Mouse (Mus musculus) skeletal muscle tissue, adult 2 months (tissue): Measurements from ENCODE around the gene Ust.
A peak's percentile ranks its signal among the peaks of the same experiment; 100 is the strongest.

Source experiments
- DNase-seq: peaks from one replicate; pipeline ENCODE4 v3.0.0-alpha.2; 2012; ENCODE audit warnings: low read depth, low spot score

Ust gene

DNA sequence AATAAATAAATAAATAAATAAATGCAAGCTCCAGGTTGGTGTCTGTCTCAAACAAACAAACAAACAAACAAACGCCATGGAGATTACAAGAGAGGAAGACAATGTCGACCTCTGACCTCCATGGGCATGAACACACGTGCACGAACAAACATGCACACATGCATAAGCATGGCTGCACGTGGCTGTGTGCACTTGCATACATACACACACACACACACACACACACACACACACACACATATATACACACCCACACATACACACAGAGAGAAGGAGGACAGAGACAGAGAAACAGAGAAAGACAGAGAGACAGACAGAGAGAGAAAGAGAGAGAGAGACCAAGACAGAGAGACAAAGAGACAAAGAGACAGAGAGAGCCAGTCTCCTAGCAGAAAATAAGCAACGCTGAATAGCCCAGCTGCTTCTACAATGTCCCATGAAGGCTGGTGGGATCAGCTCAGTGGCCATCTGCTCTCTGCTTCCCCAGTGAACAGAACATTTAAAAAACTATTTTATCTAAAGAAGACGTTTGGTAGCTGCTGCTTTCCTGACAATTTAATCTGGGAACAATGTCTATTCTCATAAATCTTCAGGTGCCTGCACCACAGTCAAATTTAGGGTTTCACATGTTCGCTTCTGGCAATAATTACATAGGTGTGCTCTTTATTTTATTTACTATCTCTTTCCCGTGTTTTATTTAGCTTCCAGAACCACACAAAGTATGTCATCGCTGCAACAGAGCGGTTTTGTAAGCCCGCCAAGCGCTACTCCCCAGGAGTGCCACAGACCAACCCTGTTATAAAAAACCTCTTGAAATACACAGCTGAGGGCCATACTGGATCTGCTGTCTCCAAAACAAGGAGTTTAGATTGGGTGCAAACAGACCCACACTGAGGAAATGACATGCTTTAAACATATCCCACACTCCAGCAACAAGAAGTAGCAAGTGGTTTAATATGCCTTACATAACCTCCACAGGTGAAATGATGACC, 89.5 kb downstream of the Ust start:
- DNase-seq, result no peak

DNA sequence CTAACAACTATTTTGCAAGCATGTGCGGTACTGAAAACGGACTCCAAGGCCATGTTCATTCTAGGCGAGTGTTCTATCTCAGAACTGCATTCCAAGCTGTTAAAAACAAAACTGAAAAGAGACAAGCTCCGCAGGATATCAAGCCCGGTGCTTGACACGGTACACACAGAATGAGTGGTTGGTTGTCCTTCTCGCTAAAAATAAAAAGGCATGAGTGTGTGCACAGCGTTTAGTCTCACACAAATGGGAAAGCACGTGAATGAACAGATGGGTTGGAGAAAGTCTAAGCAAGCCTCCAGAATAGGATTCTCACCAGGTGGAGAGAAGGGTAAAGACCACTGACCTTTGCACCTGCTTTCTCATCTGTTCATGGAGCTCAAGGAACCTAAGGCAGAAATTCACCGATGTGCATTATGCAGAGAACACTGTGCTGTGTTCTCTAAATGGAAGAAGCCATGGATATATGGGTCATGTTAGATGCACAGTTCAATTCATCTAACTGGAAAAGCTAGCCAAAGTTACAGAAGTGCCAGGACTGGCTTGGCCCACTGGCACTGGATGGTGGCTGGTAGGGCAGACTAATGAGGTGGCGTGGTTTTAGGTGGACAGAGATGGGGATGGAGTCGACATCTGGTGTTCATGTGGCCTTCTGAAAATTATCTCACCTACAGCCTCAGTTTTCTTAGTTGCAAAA, 90.8 kb downstream of the Ust start:
- no peak for DNase-seq

DNA sequence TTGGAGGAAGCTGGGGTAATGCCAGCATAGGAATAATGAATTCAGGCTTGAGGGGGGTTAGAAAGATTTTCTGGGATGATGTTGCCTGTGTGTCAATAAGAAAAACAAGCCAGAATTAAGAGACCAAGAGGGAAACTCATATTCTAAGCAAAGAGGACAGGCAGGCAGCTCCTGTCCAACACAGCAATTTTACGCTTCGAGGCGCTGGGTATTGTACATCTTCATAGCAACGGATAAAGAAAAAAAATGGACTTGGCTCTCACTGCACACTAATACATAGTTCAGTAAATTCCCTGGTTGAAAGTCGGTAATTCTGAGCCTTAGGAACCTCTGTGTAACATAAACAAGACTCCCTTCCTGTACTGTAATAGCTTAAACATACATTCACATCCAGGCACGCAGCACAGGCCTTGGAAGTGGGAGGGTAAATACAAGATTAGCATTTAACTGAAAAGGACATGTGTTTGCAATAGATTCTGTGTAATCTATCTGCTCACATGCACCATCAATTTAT, 99.1 kb downstream of the Ust start:
- DNase-seq, result no peak

DNA sequence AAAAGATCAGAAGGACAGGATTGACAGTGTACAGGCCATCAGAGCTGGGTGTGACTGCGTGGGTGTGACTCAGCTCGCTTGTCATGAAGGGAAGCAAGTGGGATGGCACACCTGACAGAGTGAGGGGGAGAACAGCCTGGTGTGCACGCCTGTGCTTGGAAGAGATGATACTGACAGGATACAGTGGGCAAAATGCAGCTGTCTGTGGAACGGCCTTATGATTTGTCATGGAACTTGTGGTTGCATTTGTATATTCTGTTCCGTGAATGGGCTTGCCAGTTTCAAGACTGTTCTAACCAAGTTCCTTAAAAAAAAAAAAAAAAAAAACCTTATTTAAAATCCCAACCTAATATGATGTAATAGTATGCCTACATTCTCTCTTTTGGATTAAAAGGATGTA, 103.2 kb downstream of the Ust start:
- DNase-seq, result no peak

DNA sequence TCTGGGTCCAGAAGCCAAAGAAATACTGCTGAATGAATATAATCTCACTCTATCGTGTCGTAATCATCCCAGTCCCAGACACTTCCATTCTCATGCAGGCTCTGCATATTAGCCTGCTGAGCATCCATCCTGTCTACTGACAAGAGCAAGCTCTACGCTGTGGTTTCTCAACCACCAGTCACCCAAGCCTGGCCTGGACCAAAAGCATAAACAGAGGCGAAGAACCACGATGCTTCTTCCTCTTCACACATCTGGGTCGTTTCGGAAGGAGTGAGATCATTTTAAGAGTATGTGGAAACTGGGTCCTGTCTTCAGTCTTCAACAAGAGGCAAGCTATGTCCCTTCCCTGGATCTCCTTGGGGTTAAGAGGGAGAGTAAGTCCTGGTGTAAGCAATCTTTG, 103.6 kb downstream of the Ust start:
- no peak for DNase-seq

DNA sequence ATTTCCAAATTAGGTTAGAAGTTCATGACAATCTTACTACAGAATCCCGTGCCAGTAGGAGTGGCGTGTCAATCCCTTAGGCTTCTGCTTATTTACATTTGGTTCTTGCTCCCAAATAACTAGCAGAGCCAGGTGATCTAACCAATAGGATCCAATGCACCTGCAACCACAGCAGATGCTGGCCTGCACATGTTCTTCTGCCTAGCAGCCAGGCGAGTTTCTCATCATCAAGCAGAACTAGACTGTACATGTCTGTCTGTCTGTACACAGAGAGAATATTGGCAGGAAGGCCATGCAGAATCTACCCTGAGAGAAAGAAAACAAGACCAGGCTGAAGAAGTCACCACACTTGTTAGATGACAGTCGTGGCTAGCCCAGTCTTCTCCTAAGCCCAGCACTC, 113.5 kb downstream of the Ust start:
- no peak for DNase-seq

DNA sequence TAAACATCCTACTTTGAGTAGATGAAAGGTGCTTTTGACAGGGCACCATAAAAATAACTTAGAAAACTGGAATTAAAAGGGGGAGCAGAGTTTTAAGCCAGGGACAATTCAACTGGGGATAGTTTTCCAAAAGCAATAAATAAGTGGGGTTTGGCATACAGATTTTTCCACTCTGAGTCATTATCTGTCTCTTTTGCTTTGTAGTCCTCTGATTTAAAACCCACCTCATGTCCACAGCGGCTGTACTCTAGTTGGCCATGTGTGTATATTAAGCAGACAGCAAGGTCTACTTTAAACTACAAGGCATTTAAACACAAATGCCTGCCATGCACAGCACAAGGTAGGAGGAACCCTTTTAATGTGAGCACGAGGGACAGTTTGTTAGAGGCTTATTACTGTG, 126.4 kb downstream of the Ust start:
- peak; percentile 31 for DNase-seq

DNA sequence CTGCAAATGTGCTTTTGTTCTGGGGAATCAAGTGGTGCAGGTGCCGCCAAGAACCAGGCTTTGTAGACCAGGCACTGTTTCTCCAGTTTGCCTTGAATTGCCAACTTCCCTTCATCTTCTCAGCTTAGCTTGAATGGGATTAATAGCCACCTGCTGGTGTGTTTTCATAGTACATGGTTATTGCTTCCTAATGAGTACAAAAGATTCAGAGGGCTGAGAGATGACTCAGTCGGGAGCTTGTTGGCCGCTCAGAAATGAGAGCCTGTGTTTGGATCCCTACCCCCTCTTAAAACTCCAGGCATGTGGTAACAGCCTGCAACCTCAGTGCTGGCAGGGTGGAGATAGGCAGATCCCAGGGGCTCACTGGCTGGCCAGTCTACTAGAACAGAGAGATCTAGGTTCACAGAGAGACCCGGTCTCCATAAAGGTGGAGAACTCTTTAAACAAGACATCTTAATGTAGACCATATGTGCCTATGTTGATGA, 127.3 kb downstream of the Ust start:
- DNase-seq, result peak; percentile 86

DNA sequence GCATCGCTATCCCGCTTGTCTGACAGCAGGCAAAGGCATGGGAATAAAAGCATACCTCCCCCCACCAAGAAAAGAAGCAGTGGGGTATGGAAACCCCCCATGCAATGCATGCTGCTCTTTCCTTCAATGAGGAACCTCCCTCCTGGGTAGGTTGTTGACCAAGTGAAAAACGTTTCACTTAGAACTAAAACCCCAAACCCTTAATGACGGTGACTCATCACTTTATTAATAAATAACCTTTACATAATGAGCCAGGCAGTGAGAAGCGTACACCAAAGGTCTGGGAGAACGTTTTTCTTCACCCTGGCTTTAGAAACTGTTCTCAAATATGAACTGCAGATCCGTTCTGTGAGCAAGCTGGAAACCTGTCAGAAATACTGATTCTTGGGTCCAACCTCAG, 130.4 kb downstream of the Ust start:
- DNase-seq, result no peak

DNA sequence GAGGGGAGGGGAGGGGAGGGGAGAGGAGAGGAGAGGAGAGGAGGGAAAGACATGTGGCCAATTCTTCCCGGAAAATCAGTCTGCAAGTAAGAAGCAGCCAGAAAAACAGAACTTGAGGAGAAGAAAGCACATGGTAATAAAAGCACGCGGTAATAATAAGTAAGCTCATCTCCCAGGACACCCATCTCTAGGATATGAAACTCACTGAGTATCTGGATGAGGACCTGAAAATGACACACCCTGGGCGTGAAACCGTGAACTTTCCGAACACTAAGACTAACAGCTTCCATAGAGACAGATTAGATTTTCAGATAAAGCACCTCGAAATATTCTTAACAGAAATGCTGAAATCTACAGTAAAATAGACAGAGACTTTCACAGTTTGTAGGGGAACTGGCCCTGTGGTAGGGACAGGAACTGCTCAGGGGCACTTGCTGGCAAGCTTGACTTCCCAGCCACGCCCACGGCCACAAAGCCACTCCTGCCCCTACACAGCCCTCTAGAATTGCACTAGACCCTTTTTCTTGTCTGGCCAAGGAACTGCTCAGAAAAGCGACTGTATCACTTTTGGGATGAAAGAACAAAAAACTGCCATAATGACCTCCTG, 148.6 kb downstream of the Ust start:
- peak; percentile 59 for DNase-seq

DNA sequence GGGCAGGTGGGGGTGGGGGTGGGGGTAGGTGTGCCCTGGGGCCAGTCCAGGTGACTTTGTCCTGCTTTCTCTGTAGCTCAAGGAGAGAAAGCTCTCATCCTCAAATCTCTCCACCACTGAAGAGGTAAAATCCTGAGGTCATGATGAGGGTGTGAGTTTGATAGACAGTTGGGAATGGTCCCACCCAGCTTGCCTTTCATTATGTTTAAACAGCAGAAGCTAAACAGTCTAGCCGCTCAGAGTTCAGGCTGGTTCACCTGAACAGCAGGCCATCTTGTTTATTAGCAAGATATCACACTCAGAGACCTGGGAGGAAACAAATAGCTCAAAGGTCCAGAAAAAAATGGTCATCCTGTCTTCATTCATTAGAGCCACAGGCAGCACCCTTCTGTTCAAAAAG, 152.8 kb downstream of the Ust start:
- no peak for DNase-seq

DNA sequence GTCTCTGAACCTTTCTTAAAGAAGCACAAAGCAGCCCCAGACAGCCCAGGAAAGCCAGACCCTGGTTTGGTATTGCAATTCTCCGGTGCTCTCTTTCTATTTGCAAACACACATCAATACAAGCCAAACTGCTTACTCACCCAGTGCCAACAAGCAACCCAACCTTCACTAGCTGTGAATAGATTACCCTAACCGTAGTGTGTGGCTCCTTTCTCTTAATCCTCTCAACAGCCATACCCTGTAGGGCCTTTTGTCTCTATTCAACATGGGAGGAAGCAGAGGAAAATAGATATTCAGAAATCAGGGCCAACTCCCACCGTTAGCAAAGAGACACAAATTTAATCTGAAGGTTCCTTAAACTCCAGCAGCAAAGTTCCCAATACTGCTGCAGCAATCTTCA, 154.4 kb downstream of the Ust start:
- DNase-seq, result no peak

DNA sequence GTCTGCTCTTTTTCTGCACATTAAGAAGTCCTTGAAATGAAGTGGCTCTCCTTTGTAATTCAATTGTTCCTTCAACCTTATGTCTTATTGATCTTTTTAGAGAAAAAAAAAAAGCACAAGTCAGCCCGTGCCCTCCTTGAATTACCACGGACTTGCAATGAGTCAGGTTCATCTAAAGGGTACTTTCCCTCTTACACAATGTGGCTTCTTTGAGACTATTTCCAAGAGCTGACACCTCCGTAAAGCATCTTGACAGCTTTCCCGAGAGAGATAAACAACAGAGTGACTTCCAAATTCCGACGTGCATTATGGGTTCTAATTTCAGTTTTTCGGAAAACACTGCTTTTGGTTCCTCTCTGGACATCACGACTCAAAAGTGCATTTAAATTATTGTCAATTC, 155.3 kb downstream of the Ust start:
- peak; percentile 41 for DNase-seq

DNA sequence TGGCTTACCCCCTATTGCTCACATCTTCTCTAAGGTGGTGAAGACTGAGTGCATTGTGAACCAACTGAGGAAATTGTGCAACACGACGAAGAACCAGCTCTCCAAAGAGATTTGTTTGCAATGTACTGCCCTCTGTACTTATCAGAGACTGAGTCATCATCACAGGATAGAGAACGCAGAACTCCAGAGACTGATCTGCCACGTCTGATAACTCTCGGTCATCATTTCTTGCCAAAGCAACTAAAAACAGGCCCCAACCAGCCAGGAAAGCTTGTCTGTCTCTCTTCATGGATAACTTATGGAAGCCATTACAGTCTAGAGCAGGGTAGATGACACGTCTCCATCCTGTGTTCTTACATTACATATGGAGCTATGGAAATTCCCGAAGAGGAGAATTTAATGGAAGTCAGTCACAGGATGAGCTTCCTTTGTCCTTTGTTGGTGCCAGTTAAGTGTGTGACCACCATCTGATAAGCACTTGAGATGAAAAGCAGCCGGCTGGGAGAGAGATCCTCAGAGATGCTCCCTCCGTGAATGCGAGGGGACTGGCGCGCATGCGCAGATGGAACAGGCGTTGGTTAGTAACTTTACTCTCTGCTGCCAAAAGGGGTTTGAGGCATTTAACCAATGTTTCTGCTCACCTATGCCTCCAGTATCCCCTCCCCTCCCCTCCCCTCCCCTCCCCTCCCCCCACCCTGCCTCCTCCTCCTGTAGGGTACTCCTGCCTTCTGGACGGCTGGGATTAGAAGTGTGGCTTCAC, 160.2 kb downstream of the Ust start:
- DNase-seq, result peak; percentile 30

DNA sequence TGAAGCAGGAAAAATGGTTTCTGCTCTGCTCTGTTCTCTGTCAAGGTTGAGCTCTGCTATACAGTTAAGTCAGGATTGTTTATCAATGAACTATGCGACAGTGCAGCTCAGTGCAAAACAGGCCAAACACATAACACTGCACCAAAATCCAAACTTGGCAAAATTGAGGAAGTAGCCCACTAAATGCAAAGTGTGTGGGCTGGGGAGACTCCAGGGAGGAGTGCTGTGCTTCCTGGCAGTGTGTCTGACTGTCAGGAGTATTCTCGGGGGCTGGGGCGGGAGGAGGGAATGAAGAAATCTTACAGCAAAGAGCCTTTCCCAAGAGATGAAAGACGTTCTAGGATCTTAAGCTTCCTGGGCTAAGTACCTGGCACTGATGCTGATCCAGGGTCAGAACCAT, 165.1 kb downstream of the Ust start:
- no peak for DNase-seq

DNA sequence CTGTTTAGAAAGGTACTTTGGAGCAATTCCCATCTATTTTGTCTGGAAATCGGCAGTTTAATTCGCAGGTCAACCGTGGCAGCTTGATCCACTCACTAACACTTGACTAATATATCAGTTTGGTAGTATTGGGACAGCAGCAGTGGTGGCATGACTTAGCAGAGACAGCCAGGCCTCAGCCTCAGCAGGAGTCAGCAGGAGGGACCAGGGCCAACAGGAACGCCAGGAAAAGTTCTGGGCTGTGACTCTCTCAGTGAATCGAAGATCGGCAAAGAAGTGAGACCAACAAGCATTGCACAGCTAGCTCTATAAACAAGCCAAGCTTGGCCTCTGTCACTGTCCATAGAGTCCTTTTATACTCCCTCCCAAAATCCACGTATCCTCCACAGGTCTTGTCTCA, 168.0 kb downstream of the Ust start:
- DNase-seq, result no peak

DNA sequence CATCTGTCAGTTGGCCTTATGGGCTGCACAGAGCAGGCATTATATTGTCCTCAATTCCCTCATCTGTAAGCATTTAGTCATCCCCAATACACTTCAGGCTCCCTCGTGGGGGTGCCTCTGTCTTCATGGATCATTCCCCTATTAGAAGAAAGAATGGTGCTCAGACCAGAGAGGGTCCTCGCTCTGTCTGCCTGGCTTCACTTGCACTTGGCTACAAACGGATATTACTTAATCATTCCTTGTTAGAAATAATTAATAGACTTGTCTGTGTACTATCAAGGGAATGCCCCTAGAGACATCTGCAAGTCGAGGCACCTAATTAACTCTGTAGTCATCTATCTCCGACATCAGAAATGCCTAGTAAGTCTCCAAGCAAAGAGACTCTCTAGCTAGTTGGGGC, 171.1 kb downstream of the Ust start:
- DNase-seq, result no peak

DNA sequence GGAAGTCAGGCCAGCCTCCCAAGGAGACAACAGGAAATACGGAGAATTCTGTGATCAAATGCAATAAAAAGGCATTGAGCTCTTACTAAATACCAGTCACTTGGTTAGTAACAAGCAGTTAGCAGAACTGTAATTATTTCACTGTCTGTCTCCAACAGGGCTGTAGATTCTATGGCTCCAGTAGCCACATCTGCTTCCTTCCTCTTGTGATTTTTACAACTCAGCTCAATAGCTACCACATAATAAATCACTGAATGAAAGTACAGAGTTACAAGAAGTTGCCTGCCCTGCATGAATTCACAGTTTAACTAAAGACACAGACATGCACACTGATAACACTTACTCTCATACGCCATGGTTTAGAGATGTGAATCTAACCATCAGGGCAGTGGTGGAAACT, 176.1 kb downstream of the Ust start:
- no peak for DNase-seq

DNA sequence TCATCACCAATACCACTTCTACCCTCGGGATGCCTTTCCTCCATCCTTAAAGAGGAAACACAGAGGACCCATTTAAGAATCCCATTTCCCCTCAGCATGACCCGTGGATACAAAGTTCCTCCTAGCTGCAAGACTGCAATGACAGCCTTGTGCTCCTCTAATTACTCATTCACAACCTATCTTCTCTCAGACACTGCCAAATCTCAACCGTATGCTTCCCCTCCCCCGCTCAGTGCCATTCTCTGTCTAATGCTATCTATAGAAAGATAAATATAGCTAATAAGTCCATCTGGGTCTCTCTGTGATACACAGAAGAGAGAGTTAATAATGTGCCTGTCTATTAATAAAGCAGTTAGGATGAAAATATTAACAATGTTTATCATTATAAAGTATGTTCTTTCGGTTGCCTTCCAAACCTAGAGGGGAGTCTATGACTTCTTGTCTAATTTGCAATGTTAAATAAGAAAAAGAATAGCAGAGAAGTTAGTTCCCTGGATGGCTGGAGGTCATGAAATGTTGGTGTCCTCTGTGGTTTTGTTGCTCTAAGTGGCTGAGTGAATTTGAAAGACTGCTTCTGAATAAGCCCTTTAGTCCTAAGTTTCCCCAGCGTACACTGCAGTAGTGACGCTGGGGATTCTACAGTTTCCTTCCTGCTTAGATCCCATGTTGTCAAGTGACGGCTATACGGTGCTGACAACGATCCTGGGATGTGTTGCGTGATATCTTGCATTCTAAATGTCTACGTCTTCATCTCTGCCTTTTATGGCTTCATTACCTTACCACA, 178.8 kb downstream of the Ust start:
- DNase-seq, result no peak

DNA sequence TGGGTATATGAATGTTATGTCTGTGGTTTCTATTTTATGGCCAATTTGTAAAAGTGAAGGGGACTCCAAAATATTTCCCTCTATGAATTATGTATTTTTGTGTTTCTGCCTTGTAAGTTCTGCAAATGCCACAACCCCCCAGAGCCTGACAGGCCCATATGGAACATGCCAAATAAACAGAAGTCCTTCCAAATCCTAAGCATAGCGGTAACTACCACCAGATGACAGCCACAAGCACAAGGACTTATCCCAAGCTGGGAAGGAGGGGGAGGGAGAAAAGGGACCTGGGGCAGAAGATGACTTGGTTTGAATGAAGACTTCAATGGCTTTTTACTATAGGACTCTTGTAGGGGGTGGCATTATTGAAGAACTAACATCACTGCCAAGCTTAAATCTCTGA, 182.0 kb downstream of the Ust start:
- DNase-seq, result no peak

DNA sequence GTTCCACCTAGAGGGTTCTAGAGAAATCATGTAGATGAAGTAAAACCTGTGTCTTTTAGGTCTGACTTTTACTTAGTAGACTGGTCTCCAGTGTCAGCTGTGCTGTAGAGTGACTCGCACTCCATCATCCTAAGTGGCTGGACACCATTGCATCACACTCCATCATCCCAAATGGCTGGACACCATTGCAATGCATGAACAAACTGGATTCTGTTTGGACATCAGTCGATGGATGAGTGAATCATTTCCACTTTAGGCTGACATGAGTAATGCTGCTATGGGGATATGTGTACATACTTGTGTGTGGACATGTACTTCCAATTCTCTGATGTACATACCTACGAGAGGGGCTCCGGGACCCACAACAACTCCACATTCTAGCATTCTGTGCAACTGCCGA, 187.7 kb downstream of the Ust start:
- no peak for DNase-seq
